Mouse (Mus musculus) embryonic fibroblast, embryonic 13.5 days (primary cell): Measurements from ENCODE around the gene Galk2. TPM values are rescaled to one million over a fixed set of nuclear protein-coding genes. Genes with fewer than 3 reads are reported as not detected.
A peak's percentile ranks its signal among the peaks of the same experiment; 100 is the strongest.

ENCODE experiments used
- H3K27ac ChIP-seq: 2 replicates; pipeline ENCODE4 v1.5.1; 2012; ENCODE audit warnings: low read length, control low read depth, inconsistent platforms; ENCODE audit not compliant: insufficient read depth
- H3K4me1 ChIP-seq: 2 replicates; pipeline ENCODE4 v1.6.1; 2011; ENCODE audit warnings: low read length; ENCODE audit not compliant: control insufficient read depth, insufficient read depth
- H3K4me3 ChIP-seq: 2 replicates; pipeline ENCODE4 v1.5.1; 2011; ENCODE audit warnings: mild to moderate bottlenecking, control low read depth, low read length; ENCODE audit not compliant: insufficient read depth
- CTCF ChIP-seq: IDR thresholded peaks from 2 replicates; pipeline ENCODE4 v1.5.1; 2011; ENCODE audit warnings: mild to moderate bottlenecking, control low read depth, low read length, moderate library complexity, borderline replicate concordance; ENCODE audit not compliant: insufficient read depth
- POLR2A ChIP-seq: IDR thresholded peaks from 2 replicates; pipeline ENCODE4 v1.6.1; 2011; ENCODE audit warnings: low read depth, mild to moderate bottlenecking, control low read depth, low read length, moderate library complexity
- polyA plus RNA-seq: library from polyadenylated mRNA; stranded (reverse); fragments of >200 nt; gene quantifications from 2 replicates; pipeline ENCODE4 v1.2.4, GENCODE M21; 2011; ENCODE audit warnings: low read depth; ENCODE audit not compliant: missing spikeins, insufficient read length

The Galk2 gene
- polyA plus RNA-seq, 1 experiment = 54.1 TPM

GRCm38 (mm10) chr2:126006088-126006487 is 147.2 kb downstream of the Galk2 start:
- no peaks in the 10 kb centered on the region for H3K4me1 ChIP-seq
- H3K27ac ChIP-seq = no peak overlapping the region
- TF ChIP-seq POLR2A = no peak
- peak; percentile 42; the same call in 1 of the 2 replicates for TF ChIP-seq CTCF
- H3K4me3 ChIP-seq = no peak overlapping the region

GRCm38 (mm10) chr2:126006742-126007141 is 147.8 kb downstream of the Galk2 start:
- no peak overlapping the region for H3K27ac ChIP-seq
- no peaks in the 10 kb centered on the region for H3K4me1 ChIP-seq
- H3K4me3 ChIP-seq = no peak overlapping the region
- TF ChIP-seq POLR2A (no peak), CTCF (no peak)

DNA sequence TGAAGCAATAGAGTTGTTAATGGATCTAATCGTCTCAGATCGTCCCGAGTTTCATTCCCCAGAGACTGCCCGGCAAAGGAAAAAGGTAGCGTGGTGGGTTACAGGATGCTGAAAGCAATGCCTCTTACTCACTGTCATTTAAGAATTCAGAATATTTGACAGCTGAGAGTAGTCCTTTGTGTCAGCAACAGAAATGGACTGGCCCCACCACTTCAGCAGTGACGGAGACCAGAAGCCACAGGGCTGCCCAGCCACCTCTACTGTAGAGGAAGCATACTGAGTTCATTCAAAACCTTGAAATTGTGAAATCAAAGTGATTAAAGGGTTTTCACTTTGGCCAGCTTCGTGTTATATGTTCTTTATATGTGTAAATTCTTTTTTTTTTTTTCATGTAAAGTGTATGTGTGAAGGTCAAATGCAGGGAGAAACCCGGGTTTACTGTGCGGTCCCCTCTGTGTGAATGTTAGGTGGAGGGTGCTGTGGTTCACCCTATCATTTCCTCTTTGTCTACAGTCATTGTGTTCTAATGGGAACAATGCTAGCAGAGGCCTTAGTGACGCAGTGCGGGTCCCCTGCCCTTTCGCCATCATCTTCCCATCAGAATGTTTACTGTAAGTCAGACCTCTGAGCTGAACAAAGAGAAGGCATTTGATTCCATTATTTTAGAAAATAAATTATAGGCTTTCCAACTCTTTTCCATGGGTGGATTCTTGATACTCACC is 156.2 kb downstream of the Galk2 start:
- H3K4me3 ChIP-seq = no peak overlapping the region
- no peaks in the 10 kb centered on the region for H3K4me1 ChIP-seq
- H3K27ac ChIP-seq = no peak overlapping the region
- TF ChIP-seq POLR2A (no peak), CTCF (no peak)

DNA sequence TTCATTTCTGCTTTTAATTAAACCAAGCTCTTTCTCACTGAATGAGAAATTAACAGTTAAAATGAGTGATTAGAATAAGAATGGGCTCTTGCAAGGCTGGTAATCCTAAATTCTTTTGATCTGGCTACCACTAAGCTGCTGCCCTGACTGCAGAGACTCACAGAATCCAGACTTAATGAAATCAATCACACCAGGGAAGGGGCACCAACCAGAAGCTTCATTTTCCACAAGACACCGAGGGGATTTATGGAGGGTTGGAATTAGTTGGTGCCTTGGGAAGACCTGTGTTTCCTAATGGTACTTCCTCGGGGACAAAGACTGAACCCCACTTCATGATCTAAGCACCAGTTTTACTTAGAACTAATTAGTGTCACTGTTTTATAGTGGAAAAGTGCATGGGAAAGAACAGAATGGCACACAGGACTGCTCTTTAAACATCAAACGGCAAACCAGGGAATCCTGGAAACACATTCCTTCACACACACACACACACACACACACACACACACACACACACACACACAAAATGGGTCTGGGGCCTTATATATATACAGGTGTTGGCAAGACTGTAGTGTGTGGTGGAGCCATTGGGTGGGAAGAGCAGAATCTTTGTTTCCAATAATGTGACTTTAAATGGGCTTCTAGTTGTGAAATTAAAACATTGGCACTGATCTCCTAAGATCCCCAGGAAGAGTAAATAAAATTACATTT is 157.0 kb downstream of the Galk2 start:
- Histone ChIP-seq H3K4me1 (no peaks in the 10 kb centered on the region), H3K4me3 (no peak overlapping the region), H3K27ac (no peak overlapping the region)
- TF ChIP-seq POLR2A (no peak), CTCF (no peak)

- TF ChIP-seq POLR2A (no peak), CTCF (no peak)
- Histone ChIP-seq H3K27ac (peak overlapping the region; percentile 95), H3K4me1 (peaks cover 6% of the 10 kb centered on the region), H3K4me3 (no peak overlapping the region)
These were observed 172.4 kb downstream of the Galk2 start for GRCm38 (mm10) chr2:126031186-126031900.

GRCm38 (mm10) chr2:126033114-126033972 is 174.4 kb downstream of the Galk2 start:
- H3K27ac ChIP-seq = peak overlapping the region; percentile 87
- peaks cover 4% of the 10 kb centered on the region for H3K4me1 ChIP-seq
- H3K4me3 ChIP-seq = no peak overlapping the region
- TF ChIP-seq POLR2A = no peak

Other genes starting within 250 kb of the Galk2 start
- gene Cep152, start 234.0 kb upstream of the Galk2 start, polyA plus RNA-seq = 4.2 and 4.3 TPM in 2 replicates
- gene Eid1, start 186.0 kb upstream of the Galk2 start, polyA plus RNA-seq = 115 and 131 TPM in 2 replicates
- gene Shc4, start 135.0 kb upstream of the Galk2 start, polyA plus RNA-seq = 2.9 and 3.7 TPM in 2 replicates
- 43.8 and 46.4 TPM in 2 replicates for gene Secisbp2l, start 76.2 kb upstream of the Galk2 start, polyA plus RNA-seq
- gene Cops2, start within 50 bp of the Galk2 start, polyA plus RNA-seq = 196 and 233 TPM in 2 replicates
- gene Fgf7, start 175.5 kb downstream of the Galk2 start, polyA plus RNA-seq = 70.8 and 94.4 TPM in 2 replicates